Mouse (Mus musculus): ENCODE measurements around the gene Napepld. TPM values are rescaled to one million over a fixed set of nuclear protein-coding genes. Genes with fewer than 3 reads are reported as not detected.

Gene Napepld
- 2.1 and 2.2 TPM in 2 replicates for polyA plus RNA-seq (2015; fragmentation: Nextera tagmentation; extraction: Ambion mirVana)

DNA sequence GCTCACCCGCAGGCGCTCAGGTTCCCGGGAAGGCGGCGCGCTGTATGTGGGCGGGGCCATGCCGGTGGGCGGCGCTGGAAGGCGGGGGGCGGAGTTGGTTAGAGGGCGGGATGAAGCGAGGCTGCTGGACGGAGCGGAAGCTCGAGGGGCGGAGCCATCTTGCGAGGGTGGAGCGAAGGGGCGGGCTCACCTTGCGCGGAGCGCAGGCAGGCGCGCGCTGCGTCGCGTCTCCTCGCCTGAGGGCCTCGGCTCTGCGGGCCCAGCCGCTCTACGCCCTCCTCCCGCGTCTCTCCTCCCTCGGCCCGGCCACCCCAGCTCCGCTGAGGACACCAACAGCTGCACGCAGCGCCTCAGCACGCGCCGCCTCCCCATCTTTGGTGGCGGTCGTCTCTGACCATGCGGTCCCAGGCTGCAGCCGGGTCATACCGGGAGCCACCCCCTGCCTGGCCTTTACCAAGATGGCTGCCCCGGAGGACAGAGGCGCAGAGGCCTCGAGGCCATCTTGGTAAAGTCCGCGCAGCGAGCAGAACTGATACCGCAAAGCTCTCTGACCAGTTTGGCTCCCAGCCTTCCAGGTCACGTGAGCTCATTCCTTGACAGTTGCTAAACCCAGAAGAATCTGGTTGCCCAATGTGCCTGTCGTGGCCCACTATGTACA is at the start of gene Napepld:
Gene Napepld, minus strand, starts transcription at position 46 of the 658 bp plus-strand sequence.
- H3K4me1 ChIP-seq = no peaks in the 10 kb centered on the region
- H3K36me3 ChIP-seq = no peaks in the 10 kb centered on the region
- H3K9ac ChIP-seq = peak within 1 kb of the TSS; percentile 93
- ATAC-seq (ENCODE audit: insufficient number of reproducible peaks, insufficient read depth, low FRiP score, low TSS enrichment, low read depth) = peak; percentile 98
- under 1% methylated on average over 59 of the region's 59 CpGs for WGBS
- no peaks in the 10 kb centered on the region for H3K27me3 ChIP-seq
- peak within 1 kb of the TSS; percentile 95 for H3K27ac ChIP-seq
- peak within 1 kb of the TSS; percentile 69 for H3K4me3 ChIP-seq
- H3K9me3 ChIP-seq = no peaks in the 10 kb centered on the region
- H3K4me2 ChIP-seq = peak within 1 kb of the TSS; percentile 76

DNA sequence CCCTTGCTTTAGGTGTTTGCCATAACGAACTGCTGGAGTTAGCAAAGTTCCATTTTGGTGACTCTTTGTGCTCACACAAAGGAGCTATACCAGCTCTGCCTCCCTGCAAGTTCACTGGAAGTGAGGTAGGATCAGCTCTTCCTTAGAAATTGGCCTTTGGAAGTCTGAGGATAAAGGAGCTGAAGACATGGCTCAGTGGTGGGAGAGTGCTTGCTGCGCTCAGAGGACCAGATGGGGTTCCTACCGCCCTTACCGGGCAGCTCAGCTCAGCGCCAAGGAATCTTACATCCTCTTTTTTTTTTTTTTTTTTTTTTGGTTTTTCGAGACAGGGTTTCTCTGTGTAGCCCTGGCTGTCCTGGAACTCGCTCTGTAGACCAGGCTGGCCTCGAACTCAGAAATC is 44.8 kb upstream of the Napepld start:
- Histone ChIP-seq H3K9me3 (peaks cover 5% of the 10 kb centered on the region; the same call in 1 of the 2 replicates), H3K36me3 (peaks cover 99% of the 10 kb centered on the region), H3K27ac (no peak overlapping the region), H3K4me3 (no peak overlapping the region), H3K27me3 (no peaks in the 10 kb centered on the region), H3K9ac (no peak overlapping the region), H3K4me1 (no peaks in the 10 kb centered on the region), H3K4me2 (no peak overlapping the region)
- no peak for ATAC-seq (ENCODE audit: insufficient number of reproducible peaks, insufficient read depth, low FRiP score, low TSS enrichment, low read depth)
- WGBS = 91% methylated on average over 8 of the region's 8 CpGs

DNA sequence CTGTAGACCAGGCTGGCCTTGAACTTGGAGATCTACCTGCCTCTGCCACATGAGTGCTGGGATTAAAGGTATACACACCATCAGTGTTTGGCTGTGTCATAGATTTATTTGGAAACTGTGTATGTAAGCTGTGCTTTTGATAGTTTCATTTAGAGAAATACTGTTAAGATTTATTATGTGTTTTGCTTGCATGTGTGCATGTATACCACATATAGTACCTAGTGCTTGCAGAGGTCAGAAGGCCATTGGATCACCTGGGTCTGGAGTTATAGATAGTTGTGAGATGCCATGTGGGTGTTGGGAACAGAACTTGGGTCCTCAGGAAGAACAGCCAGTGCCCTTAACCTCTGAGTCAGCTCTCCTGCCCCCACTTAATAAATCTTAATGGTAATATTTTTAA is 43.5 kb upstream of the Napepld start:
- H3K4me2 ChIP-seq = no peak overlapping the region

DNA sequence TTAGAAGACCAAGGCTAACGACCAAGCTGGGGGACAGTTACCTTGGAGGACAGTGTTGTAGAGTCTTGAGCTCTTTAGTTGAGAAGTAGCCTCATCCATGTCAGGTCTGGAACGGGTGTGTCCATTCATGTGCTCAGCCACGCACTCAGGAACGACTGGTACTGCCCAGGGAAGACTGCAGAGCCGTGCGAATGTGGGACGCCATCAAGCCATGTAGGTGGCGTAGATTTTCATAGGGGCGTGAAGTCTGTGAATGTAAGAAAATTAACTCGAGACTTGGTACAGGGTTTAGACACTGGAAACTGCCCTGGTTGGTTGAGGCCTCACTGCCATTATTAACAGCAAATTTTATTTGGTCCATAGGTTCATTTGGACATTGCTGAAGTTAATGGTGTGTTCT is 42.4 kb upstream of the Napepld start:
- H3K9ac ChIP-seq = no peak overlapping the region
- H3K4me1 ChIP-seq = peaks cover under 1% of the 10 kb centered on the region; the same call in 1 of the 2 replicates
- ATAC-seq (ENCODE audit: insufficient number of reproducible peaks, insufficient read depth, low FRiP score, low TSS enrichment, low read depth) = no peak
- no peaks in the 10 kb centered on the region for H3K9me3 ChIP-seq
- H3K27ac ChIP-seq = no peak overlapping the region
- no peak overlapping the region for H3K4me2 ChIP-seq
- H3K27me3 ChIP-seq = no peaks in the 10 kb centered on the region
- no peak overlapping the region for H3K4me3 ChIP-seq
- WGBS = 93% methylated on average over 10 of the region's 10 CpGs
- H3K36me3 ChIP-seq = peaks cover 94% of the 10 kb centered on the region

More for the DNA sequence above, 43.5 kb upstream of the Napepld start:
- Histone ChIP-seq H3K27me3 (no peaks in the 10 kb centered on the region), H3K4me3 (no peak overlapping the region), H3K9ac (no peak overlapping the region), H3K36me3 (peaks cover 95% of the 10 kb centered on the region), H3K27ac (no peak overlapping the region), H3K4me1 (no peaks in the 10 kb centered on the region), H3K9me3 (peaks cover 4% of the 10 kb centered on the region; the same call in 1 of the 2 replicates)
- ATAC-seq (ENCODE audit: insufficient number of reproducible peaks, insufficient read depth, low FRiP score, low TSS enrichment, low read depth) = no peak

DNA sequence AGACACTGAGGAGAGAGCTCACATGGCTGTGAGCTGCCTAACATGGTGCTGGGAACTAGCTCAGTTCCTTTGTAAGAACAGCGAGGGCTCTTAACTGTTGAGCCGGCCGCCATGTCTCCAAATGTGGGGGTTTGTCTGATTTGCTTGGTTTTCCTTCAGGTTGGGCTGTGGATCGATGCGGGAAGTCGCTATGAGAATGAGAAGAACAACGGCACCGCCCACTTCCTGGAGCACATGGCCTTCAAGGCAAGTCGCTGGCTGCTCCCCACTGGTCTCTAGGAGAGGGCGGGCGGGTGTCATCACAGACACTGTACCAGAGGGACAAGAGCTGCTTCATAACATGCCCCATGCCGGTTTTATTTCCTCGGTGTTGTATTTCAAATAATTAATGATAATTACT is 38.7 kb upstream of the Napepld start:
- Histone ChIP-seq H3K27ac (no peak overlapping the region), H3K27me3 (no peaks in the 10 kb centered on the region), H3K36me3 (peaks cover 58% of the 10 kb centered on the region), H3K4me2 (no peak overlapping the region), H3K4me1 (peaks cover 11% of the 10 kb centered on the region), H3K9me3 (no peaks in the 10 kb centered on the region), H3K9ac (no peak overlapping the region), H3K4me3 (no peak overlapping the region)
- 90% methylated on average over 13 of the region's 13 CpGs for WGBS
- ATAC-seq (ENCODE audit: insufficient number of reproducible peaks, insufficient read depth, low FRiP score, low TSS enrichment, low read depth) = no peak

DNA sequence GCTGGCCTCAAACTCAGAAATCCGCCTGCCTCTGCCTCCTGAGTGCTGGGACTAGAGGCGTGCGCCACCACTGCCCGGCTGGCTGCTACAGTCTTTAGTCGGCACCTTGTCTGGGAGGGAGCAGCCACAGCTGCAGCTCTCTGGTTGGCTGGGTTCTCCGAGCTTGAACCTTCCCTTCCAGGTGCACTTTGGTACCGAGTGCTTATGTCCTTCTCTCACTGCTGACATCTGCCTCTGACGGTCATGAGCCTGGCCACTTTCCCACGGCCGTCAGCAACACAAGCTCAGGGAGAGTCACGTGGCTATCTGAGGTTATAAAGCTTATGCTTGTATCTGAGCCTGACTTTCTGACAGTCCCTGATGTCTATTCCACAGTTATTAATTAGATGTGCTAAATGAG is 37.9 kb upstream of the Napepld start:
- WGBS = 87% methylated on average over 11 of the region's 11 CpGs
- H3K27ac ChIP-seq = no peak overlapping the region
- no peak overlapping the region for H3K4me2 ChIP-seq
- no peak overlapping the region for H3K9ac ChIP-seq
- no peaks in the 10 kb centered on the region for H3K9me3 ChIP-seq
- H3K4me1 ChIP-seq = peaks cover 11% of the 10 kb centered on the region
- no peak overlapping the region for H3K4me3 ChIP-seq
- peaks cover 50% of the 10 kb centered on the region for H3K36me3 ChIP-seq
- H3K27me3 ChIP-seq = no peaks in the 10 kb centered on the region
- no peak for ATAC-seq (ENCODE audit: insufficient number of reproducible peaks, insufficient read depth, low FRiP score, low TSS enrichment, low read depth)

DNA sequence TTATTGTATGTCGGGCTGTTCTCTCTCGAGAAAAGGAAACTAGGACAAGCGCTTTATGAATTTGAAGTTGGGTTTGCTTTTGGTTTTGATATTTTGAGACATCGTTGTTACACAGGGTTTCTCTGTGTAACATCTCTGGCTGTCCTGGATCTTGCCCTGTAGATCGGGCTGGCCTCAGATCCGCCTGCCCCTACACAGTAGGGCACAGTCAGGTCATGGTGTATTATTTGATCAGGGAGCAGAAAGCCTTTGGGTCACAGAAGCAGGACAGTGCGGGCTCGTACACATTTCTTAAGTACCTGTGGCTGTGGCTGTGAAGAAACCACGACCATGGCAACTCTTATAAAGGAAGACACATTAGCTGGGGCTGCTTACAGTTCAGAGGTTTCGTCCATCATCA is 36.4 kb upstream of the Napepld start:
- no peaks in the 10 kb centered on the region for H3K27me3 ChIP-seq
- H3K4me1 ChIP-seq = peaks cover 16% of the 10 kb centered on the region
- H3K4me3 ChIP-seq = peak overlapping the region; percentile 91
- ATAC-seq (ENCODE audit: insufficient number of reproducible peaks, insufficient read depth, low FRiP score, low TSS enrichment, low read depth) = no peak
- H3K9me3 ChIP-seq = no peaks in the 10 kb centered on the region
- 19% methylated on average over 10 of the region's 10 CpGs for WGBS
- peak overlapping the region; percentile 87 for H3K27ac ChIP-seq
- H3K9ac ChIP-seq = peak overlapping the region; percentile 91
- H3K36me3 ChIP-seq = peaks cover 35% of the 10 kb centered on the region
- H3K4me2 ChIP-seq = peak overlapping the region; percentile 80

DNA sequence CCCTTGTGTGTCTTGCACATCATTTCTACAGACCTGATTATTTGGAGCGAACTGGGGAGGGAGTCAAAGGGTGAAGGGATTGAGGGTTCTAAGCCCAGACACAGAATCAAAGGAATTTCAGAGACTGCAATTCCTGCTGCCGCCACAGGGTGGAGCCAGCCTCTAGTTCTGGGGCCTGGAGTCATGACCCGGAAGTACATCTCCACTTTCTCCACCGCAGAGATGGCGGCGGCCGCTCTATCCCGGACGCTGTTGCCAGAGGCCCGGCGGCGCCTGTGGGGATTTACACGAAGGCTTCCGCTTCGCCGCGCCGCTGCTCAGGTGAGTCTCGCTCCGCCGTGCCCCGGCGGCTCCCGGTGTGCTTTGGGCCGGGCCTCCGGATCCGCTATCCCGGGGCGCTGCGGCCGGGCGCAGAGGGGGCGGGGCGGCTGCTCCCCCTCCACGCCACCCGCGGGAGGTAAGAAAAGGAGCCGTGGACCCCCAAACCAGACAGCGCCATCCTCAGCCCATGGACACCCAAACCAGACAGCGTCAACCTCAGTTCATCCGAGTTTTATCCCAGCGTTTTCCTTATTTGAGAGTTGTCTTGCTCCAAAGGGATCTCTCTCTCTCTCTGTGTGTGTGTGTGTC is 35.9 kb upstream of the Napepld start, which contains the start of gene Pmpcb:
Gene Pmpcb, plus strand, starts transcription at position 186 of the 630 bp plus-strand sequence.
- Histone ChIP-seq H3K9me3 (no peaks in the 10 kb centered on the region), H3K27ac (peak within 1 kb of the TSS; percentile 87), H3K27me3 (no peaks in the 10 kb centered on the region), H3K36me3 (peaks cover 30% of the 10 kb centered on the region), H3K9ac (peak within 1 kb of the TSS; percentile 91), H3K4me2 (peak within 1 kb of the TSS; percentile 80), H3K4me1 (peaks cover 20% of the 10 kb centered on the region), H3K4me3 (peak within 1 kb of the TSS; percentile 91)
- ATAC-seq (ENCODE audit: insufficient number of reproducible peaks, insufficient read depth, low FRiP score, low TSS enrichment, low read depth) = peak; percentile 68
- WGBS = under 1% methylated on average over 42 of the region's 42 CpGs

DNA sequence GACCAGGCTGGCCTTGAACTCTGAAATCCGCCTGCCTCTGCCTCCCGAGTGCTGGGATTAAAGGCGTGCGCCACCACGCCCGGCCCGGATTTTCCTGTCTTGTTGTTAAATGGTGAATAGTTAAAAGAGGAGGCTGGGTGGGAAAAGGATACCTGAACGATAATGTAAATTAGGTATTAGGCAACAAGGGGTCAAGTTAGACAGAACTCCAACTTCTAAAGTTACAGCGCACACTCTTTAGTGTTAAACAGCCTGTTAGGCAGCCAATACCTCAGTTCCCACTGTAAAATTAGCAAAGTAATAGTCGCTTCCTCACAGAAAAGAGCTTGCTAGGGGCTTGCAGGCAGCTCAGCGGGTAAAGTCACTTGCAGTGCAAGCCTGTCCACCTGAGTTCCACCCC is 34.9 kb upstream of the Napepld start:
- H3K4me3 ChIP-seq = no peak overlapping the region
- WGBS = 86% methylated on average over 11 of the region's 11 CpGs
- no peak overlapping the region for H3K4me2 ChIP-seq
- H3K27me3 ChIP-seq = no peaks in the 10 kb centered on the region
- no peak overlapping the region for H3K27ac ChIP-seq
- no peak overlapping the region for H3K9ac ChIP-seq
- no peaks in the 10 kb centered on the region for H3K9me3 ChIP-seq
- H3K36me3 ChIP-seq = peaks cover 20% of the 10 kb centered on the region
- no peak for ATAC-seq (ENCODE audit: insufficient number of reproducible peaks, insufficient read depth, low FRiP score, low TSS enrichment, low read depth)
- peaks cover 20% of the 10 kb centered on the region for H3K4me1 ChIP-seq

DNA sequence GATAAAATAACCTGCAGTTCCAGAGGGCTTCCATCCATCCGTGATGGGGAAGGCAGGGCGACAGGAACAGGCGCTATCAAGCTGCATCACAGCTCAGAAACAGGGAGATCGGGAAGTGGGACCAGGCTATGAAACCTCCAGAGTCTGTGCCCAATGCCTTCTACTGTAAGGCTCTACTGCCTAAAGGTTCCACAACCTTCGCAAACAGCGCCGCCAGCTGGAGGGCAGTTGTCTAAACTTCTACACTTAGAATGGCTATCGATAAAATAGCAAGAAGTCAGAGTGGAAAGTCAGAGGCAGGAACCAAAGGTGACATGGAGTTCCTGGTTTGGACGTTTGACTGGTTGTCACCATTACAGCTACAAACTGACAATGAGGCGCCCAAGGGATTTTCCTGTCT is 34.4 kb upstream of the Napepld start:
- Histone ChIP-seq H3K4me2 (peak overlapping the region; percentile 43), H3K9me3 (no peaks in the 10 kb centered on the region), H3K27me3 (no peaks in the 10 kb centered on the region), H3K36me3 (peaks cover 18% of the 10 kb centered on the region), H3K4me1 (peaks cover 20% of the 10 kb centered on the region), H3K27ac (no peak overlapping the region), H3K4me3 (peak overlapping the region; percentile 21; the same call in 1 of the 2 replicates), H3K9ac (peak overlapping the region; percentile 44; the same call in 1 of the 2 replicates)
- no peak for ATAC-seq (ENCODE audit: insufficient number of reproducible peaks, insufficient read depth, low FRiP score, low TSS enrichment, low read depth)
- WGBS = 27% methylated on average over 10 of the region's 10 CpGs

DNA sequence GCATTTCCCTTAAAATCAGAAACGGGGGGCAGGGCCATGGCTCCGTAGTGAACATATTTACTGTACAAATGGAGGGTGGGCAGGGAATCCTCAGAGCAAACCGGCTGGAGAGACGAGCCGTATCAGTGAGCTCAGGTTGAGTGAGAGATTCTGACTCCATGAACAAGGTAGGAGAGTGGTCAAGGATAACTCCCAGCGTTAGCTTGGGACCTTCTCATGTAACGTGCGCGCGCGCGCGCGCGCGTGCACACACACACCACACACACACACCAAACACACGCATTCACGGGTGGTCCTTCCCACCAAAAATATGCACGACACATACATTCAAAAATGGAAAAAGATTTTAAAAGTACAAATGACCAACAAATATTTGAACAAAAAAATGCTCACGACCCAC is 33.9 kb upstream of the Napepld start:
- H3K4me3 ChIP-seq = peak overlapping the region; percentile 21; the same call in 1 of the 2 replicates
- H3K4me2 ChIP-seq = peak overlapping the region; percentile 43

DNA sequence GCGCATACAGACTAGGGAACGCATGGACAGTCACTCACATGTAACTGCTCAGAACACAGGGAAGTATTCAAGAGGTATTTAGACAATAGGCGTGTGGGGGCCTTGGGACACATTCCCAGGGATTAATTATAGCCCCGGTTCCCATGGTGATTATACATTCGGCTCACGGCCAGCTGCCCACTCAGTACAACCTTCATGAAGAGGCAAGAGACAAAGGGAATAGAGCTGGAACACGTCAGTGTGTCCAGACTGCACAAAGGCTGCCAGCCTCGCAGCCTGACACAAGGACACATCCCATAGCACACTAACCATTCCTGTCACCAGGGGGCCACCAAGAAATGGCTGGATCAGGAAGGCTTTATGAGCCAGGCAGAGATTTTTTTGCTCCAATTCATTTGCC is 31.7 kb upstream of the Napepld start:
- Histone ChIP-seq H3K9ac (0 out of 2 replicates have a peak overlapping the region, but pooled peaks have one; percentile 27), H3K27me3 (no peaks in the 10 kb centered on the region), H3K4me1 (peaks cover 13% of the 10 kb centered on the region), H3K36me3 (no peaks in the 10 kb centered on the region), H3K4me2 (no peak overlapping the region), H3K4me3 (no peak overlapping the region), H3K27ac (no peak overlapping the region), H3K9me3 (no peaks in the 10 kb centered on the region)
- WGBS = 36% methylated on average over 8 of the region's 8 CpGs
- no peak for ATAC-seq (ENCODE audit: insufficient number of reproducible peaks, insufficient read depth, low FRiP score, low TSS enrichment, low read depth)

More for the DNA sequence above, 33.9 kb upstream of the Napepld start:
- no peaks in the 10 kb centered on the region for H3K9me3 ChIP-seq
- H3K36me3 ChIP-seq = peaks cover 15% of the 10 kb centered on the region
- H3K27me3 ChIP-seq = no peaks in the 10 kb centered on the region
- no peak overlapping the region; the same call in 1 of the 2 replicates for H3K9ac ChIP-seq
- H3K27ac ChIP-seq = no peak overlapping the region
- no peak for ATAC-seq (ENCODE audit: insufficient number of reproducible peaks, insufficient read depth, low FRiP score, low TSS enrichment, low read depth)
- 87% methylated on average over 20 of the region's 20 CpGs for WGBS
- peaks cover 20% of the 10 kb centered on the region for H3K4me1 ChIP-seq

Measured in embryonic facial prominence, embryonic 13.5 days (tissue).